8 mouse cellular contexts compared by ENCODE assay signal in genomic region chr17:35920862-35921562, GRCm38 (mm10). TPM values are rescaled to one million over a fixed set of nuclear protein-coding genes. Genes with fewer than 3 reads are reported as not detected.
DNase-seq lines count a peak whose midpoint lies in the region; ATAC-seq and TF ChIP-seq lines count a peak whose summit lies in the region.

No protein-coding gene starts in this region.

- no peak for ATAC-seq in stomach, postnatal 0 days (ENCODE audit: low FRiP score, low TSS enrichment)

- no peak for TF ChIP-seq EP300 in stomach, postnatal 0 days (optimal IDR thresholded peaks at IDR 0.05)

- TF ChIP-seq CTCF in stomach, postnatal 0 days (IDR thresholded peaks at IDR 0.05; ENCODE audit: low read depth), result peak; percentile 80

- WGBS in stomach, postnatal 0 days, result 64% methylated on average over 5 of the region's 5 CpGs

- H3K4me2 ChIP-seq in stomach, postnatal 0 days (replicated peaks; ENCODE audit: low read depth), result no peak overlapping the region

- peak; percentile 75 for DNase-seq in cerebellum, adult 9-10 months
- no peak for DNase-seq in cerebellum, adult 11 months
- peak; percentile 71 for DNase-seq in 416B (ENCODE audit: low read depth)
- DNase-seq in embryo, embryonic 9.5 days (ENCODE audit: extremely low spot score), result peak; percentile 61
- peak; percentile 65 for DNase-seq in induced T-regulatory cell, adult 2 months (ENCODE audit: low read depth)
- peak; percentile 79 for DNase-seq in lung, postnatal 10 days
- DNase-seq in stomach, postnatal 0 days (ENCODE audit: low spot score), result peak; percentile 45
- no peak for DNase-seq in urinary bladder, adult 2 months (ENCODE audit: low spot score)

- H3K4me3 ChIP-seq in stomach, postnatal 0 days (ENCODE audit: low read depth, low read length), result no peak overlapping the region

- 0 out of 2 replicates have a peak overlapping the region, but pooled peaks have one; percentile 31 for H3K9ac ChIP-seq in stomach, postnatal 0 days (ENCODE audit: low read length)

- no peaks in the 10 kb centered on the region for H3K27me3 ChIP-seq in stomach, postnatal 0 days (ENCODE audit: control insufficient read depth, insufficient read depth, low read length)

- H3K27ac ChIP-seq in stomach, postnatal 0 days (replicated peaks), result peak overlapping the region; percentile 79; the same call in 1 of the 2 replicates

- H3K9me3 ChIP-seq in stomach, postnatal 0 days (ENCODE audit: control insufficient read depth, low read length), result no peaks in the 10 kb centered on the region

- peaks cover 10% of the 10 kb centered on the region for H3K36me3 ChIP-seq in stomach, postnatal 0 days (ENCODE audit: control insufficient read depth, insufficient read depth, low read length)

- H3K4me1 ChIP-seq in stomach, postnatal 0 days (replicated peaks; ENCODE audit: control insufficient read depth, insufficient read depth), result peaks cover 4% of the 10 kb centered on the region

RNA-seq across cellular contexts. Expression of gene Ppp1r10, which starts 4.8 kb away (rescaled TPM):
- polyA plus RNA-seq in stomach, postnatal 0 days (2015; fragmentation: Nextera tagmentation; extraction: Ambion mirVana), result 13.9 and 17.4 TPM in 2 replicates
- polyA plus RNA-seq in urinary bladder, adult 2 months (2012; rRNA removed), result 25.8 and 26.0 TPM in 2 replicates

RNA-seq across cellular contexts. Expression of gene Mrps18b, which starts 4.8 kb away (rescaled TPM):
- polyA plus RNA-seq in stomach, postnatal 0 days (2015; fragmentation: Nextera tagmentation; extraction: Ambion mirVana), result 80.0 and 83.4 TPM in 2 replicates
- polyA plus RNA-seq in urinary bladder, adult 2 months (2012; rRNA removed), result 77.9 and 90.8 TPM in 2 replicates

RNA-seq across cellular contexts. Expression of gene Atat1, which starts 11.1 kb away (rescaled TPM):
- polyA plus RNA-seq in stomach, postnatal 0 days (2015; fragmentation: Nextera tagmentation; extraction: Ambion mirVana), result 12.7 and 14.5 TPM in 2 replicates
- 45.9 and 58.8 TPM in 2 replicates for polyA plus RNA-seq in urinary bladder, adult 2 months (2012; rRNA removed)

RNA-seq across cellular contexts. Expression of gene 2310061I04Rik, which starts 23.8 kb away (rescaled TPM):
- 20.5 and 21.7 TPM in 2 replicates for polyA plus RNA-seq in stomach, postnatal 0 days (2015; fragmentation: Nextera tagmentation; extraction: Ambion mirVana)
- polyA plus RNA-seq in urinary bladder, adult 2 months (2012; rRNA removed), result 29.6 and 35.9 TPM in 2 replicates

RNA-seq across cellular contexts. Expression of gene Dhx16, which starts 41.4 kb away (rescaled TPM):
- polyA plus RNA-seq in stomach, postnatal 0 days (2015; fragmentation: Nextera tagmentation; extraction: Ambion mirVana), result 14.2 and 19.3 TPM in 2 replicates
- polyA plus RNA-seq in urinary bladder, adult 2 months (2012; rRNA removed), result 53.4 and 57.7 TPM in 2 replicates

Comparison
In these comparisons a context has a peak if more than half of its experiments do, and no peak if none do; other contexts are left out.
1. DNase-seq: peak in cerebellum, adult 9-10 months (single experiment), 416B (single experiment), embryo, embryonic 9.5 days (single experiment), induced T-regulatory cell, adult 2 months (single experiment), lung, postnatal 10 days (single experiment) and stomach, postnatal 0 days (single experiment); none in cerebellum, adult 11 months (single experiment) and urinary bladder, adult 2 months (single experiment).